Mouse (Mus musculus) midbrain, embryonic 10.5 days (tissue): ENCODE results near the gene Kiss1r. TPM values are rescaled to one million over a fixed set of nuclear protein-coding genes. Genes with fewer than 3 reads are reported as not detected.

Source experiments
- DNase-seq: peaks from one replicate; pipeline ENCODE4 v3.0.0-alpha.2; 2017; ENCODE audit warnings: low spot score
- H3K27ac ChIP-seq: fragments of 300-500 bp; sonication (generic); replicated peaks from 2 replicates; pipeline ENCODE4 v1.5.1; 2016; ENCODE audit warnings: mild to moderate bottlenecking
- H3K27me3 ChIP-seq: fragments of 300-500 bp; sonication (generic); 2 replicates; pipeline ENCODE4 v1.6.1; 2016; ENCODE audit warnings: low read depth, mild to moderate bottlenecking; ENCODE audit not compliant: poor library complexity, severe bottlenecking
- H3K36me3 ChIP-seq: fragments of 300-500 bp; sonication (generic); 2 replicates; pipeline ENCODE4 v1.6.1; 2016; ENCODE audit warnings: mild to moderate bottlenecking, moderate library complexity
- H3K4me1 ChIP-seq: fragments of 300-500 bp; sonication (generic); 2 replicates; pipeline ENCODE4 v1.6.1; 2016
- H3K4me3 ChIP-seq: fragments of 300-500 bp; sonication (generic); 2 replicates; pipeline ENCODE4 v1.5.1; 2016; ENCODE audit warnings: mild to moderate bottlenecking, moderate library complexity
- H3K9me3 ChIP-seq: fragments of 300-500 bp; sonication (generic); replicated peaks from 2 replicates; pipeline ENCODE4 v1.6.1; 2016; ENCODE audit warnings: mild to moderate bottlenecking
- WGBS: fragments of 180-500 bp; shearing (Covaris S2); methylation state at CpG from one replicate; pipeline ENCODE4 v1.1.7; 2016; 5-methylcytosine and 5-hydroxymethylcytosine counted together
- polyA plus RNA-seq: library from polyadenylated mRNA; unstranded; fragments of >200 nt; fragmentation: Nextera tagmentation; extraction: Ambion mirVana; gene quantifications from 2 replicates; pipeline ENCODE4 v1.2.1, GENCODE M21; 2016

Gene Kiss1r
- polyA plus RNA-seq, 1 experiment from 2014 or later: 1.0 TPM

- Histone ChIP-seq H3K36me3 (peaks cover 52% of the 10 kb centered on the region), H3K4me3 (peak overlapping the region; percentile 98), H3K27me3 (peaks cover 11% of the 10 kb centered on the region), H3K9me3 (no peaks in the 10 kb centered on the region), H3K4me1 (peaks cover 90% of the 10 kb centered on the region), H3K27ac (peak overlapping the region; percentile 95; the same call in 1 of the 2 replicates)
- DNase-seq: no peak
- WGBS: 90% methylated on average over 18 of the region's 18 CpGs
Measured at GRCm38 (mm10) chr10:79929967-79930825, 13.4 kb downstream of the Kiss1r start.

GRCm38 (mm10) chr10:79930826-79931186, 14.0 kb downstream of the Kiss1r start:
- no peak for DNase-seq
- Histone ChIP-seq H3K27ac (peak overlapping the region; percentile 43; the same call in 1 of the 2 replicates), H3K36me3 (peaks cover 58% of the 10 kb centered on the region), H3K9me3 (no peaks in the 10 kb centered on the region), H3K4me1 (peaks cover 85% of the 10 kb centered on the region), H3K4me3 (peak overlapping the region; percentile 23), H3K27me3 (peaks cover 17% of the 10 kb centered on the region)
- 92% methylated on average over 16 of the region's 16 CpGs for WGBS

GRCm38 (mm10) chr10:79931797-79932196, 15.0 kb downstream of the Kiss1r start:
- Histone ChIP-seq H3K4me1 (peaks cover 80% of the 10 kb centered on the region), H3K27ac (peak overlapping the region; percentile 71), H3K36me3 (peaks cover 65% of the 10 kb centered on the region), H3K4me3 (peak overlapping the region; percentile 26; the same call in 1 of the 2 replicates), H3K27me3 (peaks cover 16% of the 10 kb centered on the region), H3K9me3 (no peaks in the 10 kb centered on the region)
- DNase-seq: no peak
- WGBS: 89% methylated on average over 9 of the region's 9 CpGs

- Histone ChIP-seq H3K9me3 (no peaks in the 10 kb centered on the region), H3K4me3 (peak overlapping the region; percentile 25), H3K4me1 (peaks cover 83% of the 10 kb centered on the region), H3K27ac (peak overlapping the region; percentile 71), H3K36me3 (peaks cover 74% of the 10 kb centered on the region), H3K27me3 (peaks cover 20% of the 10 kb centered on the region)
- peak; percentile 66 for DNase-seq
- 21% methylated on average over 8 of the region's 8 CpGs for WGBS
Measured at GRCm38 (mm10) chr10:79932736-79933135, 16.0 kb downstream of the Kiss1r start.

GRCm38 (mm10) chr10:79933145-79933679, 16.4 kb downstream of the Kiss1r start:
- Histone ChIP-seq H3K36me3 (peaks cover 78% of the 10 kb centered on the region), H3K27me3 (peaks cover 20% of the 10 kb centered on the region), H3K27ac (peak overlapping the region; percentile 71), H3K4me3 (peak overlapping the region; percentile 25), H3K4me1 (peaks cover 83% of the 10 kb centered on the region), H3K9me3 (no peaks in the 10 kb centered on the region)
- DNase-seq: no peak
- WGBS: 68% methylated on average over 9 of the region's 9 CpGs

GRCm38 (mm10) chr10:79933861-79934260, 17.1 kb downstream of the Kiss1r start:
- DNase-seq: no peak
- Histone ChIP-seq H3K4me3 (peak overlapping the region; percentile 25; the same call in 1 of the 2 replicates), H3K27me3 (peaks cover 20% of the 10 kb centered on the region), H3K27ac (peak overlapping the region; percentile 71), H3K36me3 (peaks cover 84% of the 10 kb centered on the region), H3K4me1 (peaks cover 83% of the 10 kb centered on the region), H3K9me3 (no peaks in the 10 kb centered on the region)
- WGBS: 39% methylated on average over 6 of the region's 6 CpGs

GRCm38 (mm10) chr10:79934272-79934721, 17.5 kb downstream of the Kiss1r start:
- peaks cover 86% of the 10 kb centered on the region for H3K36me3 ChIP-seq
- 0 out of 2 replicates have a peak overlapping the region, but pooled peaks have one; percentile 18 for H3K4me3 ChIP-seq
- WGBS: 73% methylated on average over 13 of the region's 13 CpGs
- H3K27me3 ChIP-seq: peaks cover 20% of the 10 kb centered on the region
- H3K9me3 ChIP-seq: no peaks in the 10 kb centered on the region
- DNase-seq: no peak
- peak overlapping the region; percentile 71 for H3K27ac ChIP-seq
- H3K4me1 ChIP-seq: peaks cover 83% of the 10 kb centered on the region

GRCm38 (mm10) chr10:79934794-79935569, 18.2 kb downstream of the Kiss1r start:
- WGBS: 92% methylated on average over 16 of the region's 16 CpGs
- Histone ChIP-seq H3K4me3 (0 out of 2 replicates have a peak overlapping the region, but pooled peaks have one; percentile 18), H3K9me3 (no peaks in the 10 kb centered on the region), H3K27me3 (peaks cover 20% of the 10 kb centered on the region), H3K27ac (peak overlapping the region; percentile 71; the same call in 1 of the 2 replicates), H3K36me3 (peaks cover 86% of the 10 kb centered on the region), H3K4me1 (peaks cover 78% of the 10 kb centered on the region)
- no peak for DNase-seq

GRCm38 (mm10) chr10:79936284-79936910, 19.6 kb downstream of the Kiss1r start:
- DNase-seq: no peak
- H3K27me3 ChIP-seq: peaks cover 20% of the 10 kb centered on the region
- H3K36me3 ChIP-seq: peaks cover 81% of the 10 kb centered on the region
- WGBS: 83% methylated on average over 10 of the region's 10 CpGs
- H3K4me1 ChIP-seq: peaks cover 69% of the 10 kb centered on the region
- H3K27ac ChIP-seq: no peak overlapping the region
- no peak overlapping the region for H3K4me3 ChIP-seq
- no peaks in the 10 kb centered on the region for H3K9me3 ChIP-seq

- Histone ChIP-seq H3K4me3 (no peak overlapping the region), H3K4me1 (peaks cover 64% of the 10 kb centered on the region), H3K27ac (no peak overlapping the region), H3K36me3 (peaks cover 81% of the 10 kb centered on the region), H3K27me3 (peaks cover 20% of the 10 kb centered on the region), H3K9me3 (no peaks in the 10 kb centered on the region)
- 88% methylated on average over 27 of the region's 27 CpGs for WGBS
- no peak for DNase-seq
Measured at GRCm38 (mm10) chr10:79936911-79937441, 20.2 kb downstream of the Kiss1r start.

- peaks cover 76% of the 10 kb centered on the region for H3K36me3 ChIP-seq
- H3K9me3 ChIP-seq: no peaks in the 10 kb centered on the region
- peaks cover 20% of the 10 kb centered on the region for H3K27me3 ChIP-seq
- WGBS: 42% methylated on average over 11 of the region's 11 CpGs
- no peak overlapping the region for H3K27ac ChIP-seq
- DNase-seq: no peak
- H3K4me1 ChIP-seq: peaks cover 54% of the 10 kb centered on the region
- no peak overlapping the region for H3K4me3 ChIP-seq
Measured at GRCm38 (mm10) chr10:79937775-79938526, 21.2 kb downstream of the Kiss1r start.
